Mouse (Mus musculus): ENCODE measurements around the gene Gpam. TPM values are rescaled to one million over a fixed set of nuclear protein-coding genes. Genes with fewer than 3 reads are reported as not detected.
"Not testable (repeated sequence)": the region's sequence is repeated elsewhere in the genome, so short reads cannot be mapped to it uniquely, and the experiment has no call there.

Gpam gene
- 100 to 1,000 TPM; 199 to 552 TPM for total RNA-seq (2021)
- 134 and 233 TPM in 2 replicates for polyA plus RNA-seq (2012; rRNA removed)
- long read RNA-seq, transcript Gpam-201 (21 exons, 3,832 nt): major isoform, 21 of 88 reads
- long read RNA-seq, partial matches to known transcripts: 34 of 88 reads
- long read RNA-seq, other reads (novel, unspliced or antisense): 33 of 88 reads

GRCm38 (mm10) chr19:55127072-55127718 lies at the start of gene Gpam:
Gene Gpam (minus strand): TSS chr19:55127238.
- DNase-seq: peak; percentile 78

GRCm38 (mm10) chr19:55171585-55171984 lies 44.5 kb upstream of the Gpam start:
- no peak for DNase-seq

GRCm38 (mm10) chr19:55170399-55170798 lies 43.4 kb upstream of the Gpam start:
- DNase-seq: no peak

GRCm38 (mm10) chr19:55169236-55169729 lies 42.2 kb upstream of the Gpam start:
- peak; percentile 73 for DNase-seq

- no peak for DNase-seq
These were observed 41.3 kb upstream of the Gpam start for GRCm38 (mm10) chr19:55168360-55168759.

GRCm38 (mm10) chr19:55167741-55168140 lies 40.7 kb upstream of the Gpam start:
- no peak for DNase-seq

GRCm38 (mm10) chr19:55166741-55167140 lies 39.7 kb upstream of the Gpam start:
- DNase-seq: no peak

GRCm38 (mm10) chr19:55165954-55166353 lies 38.9 kb upstream of the Gpam start:
- no peak for DNase-seq

- peak; percentile 77 for DNase-seq
These were observed 38.3 kb upstream of the Gpam start for GRCm38 (mm10) chr19:55165183-55165865.

GRCm38 (mm10) chr19:55164162-55164561 lies 37.1 kb upstream of the Gpam start:
- no peak for DNase-seq

GRCm38 (mm10) chr19:55162271-55162670 lies 35.2 kb upstream of the Gpam start:
- DNase-seq: peak; percentile 54

GRCm38 (mm10) chr19:55159826-55160225 lies 32.8 kb upstream of the Gpam start:
- no peak for DNase-seq

- peak; percentile 74 for DNase-seq
These were observed 31.6 kb upstream of the Gpam start for GRCm38 (mm10) chr19:55158606-55159005.

GRCm38 (mm10) chr19:55157029-55157428 lies 30.0 kb upstream of the Gpam start:
- DNase-seq: peak; percentile 63

- no peak for DNase-seq
These were observed 25.9 kb upstream of the Gpam start for GRCm38 (mm10) chr19:55152983-55153382.

GRCm38 (mm10) chr19:55152274-55152673 lies 25.2 kb upstream of the Gpam start:
- not testable (repeated sequence) for DNase-seq

GRCm38 (mm10) chr19:55149646-55150045 lies 22.6 kb upstream of the Gpam start:
- DNase-seq: no peak

GRCm38 (mm10) chr19:55148109-55148508 lies 21.1 kb upstream of the Gpam start:
- DNase-seq: no peak

GRCm38 (mm10) chr19:55147568-55147967 lies 20.5 kb upstream of the Gpam start:
- DNase-seq: no peak

GRCm38 (mm10) chr19:55145136-55145535 lies 18.1 kb upstream of the Gpam start:
- no peak for DNase-seq

GRCm38 (mm10) chr19:55144691-55145090 lies 17.7 kb upstream of the Gpam start:
- no peak for DNase-seq

GRCm38 (mm10) chr19:55143391-55144300 lies 16.6 kb upstream of the Gpam start:
- DNase-seq: no peak

Data from adrenal gland, adult 2 months (tissue).